Mouse (Mus musculus): ENCODE results near the gene AU022252.

- TF ChIP-seq EP300 (IDR thresholded peaks at IDR 0.05; ENCODE audit: low read depth) (no peak), CTCF (IDR thresholded peaks at IDR 0.05; ENCODE audit: low read depth) (no peak)
Observed at GRCm38 (mm10) chr4:119275226-119275625, 42.7 kb upstream of the AU022252 start.
